ENCODE assay signal across 10 mouse cellular contexts in genomic region chr4:154636721-154637311, GRCm38 (mm10). TPM values are rescaled to one million over a fixed set of nuclear protein-coding genes. Genes with fewer than 3 reads are reported as not detected.
DNase-seq lines count a peak whose midpoint lies in the region; ATAC-seq and TF ChIP-seq lines count a peak whose summit lies in the region.
"Had no signal": no experiment of that assay in that cellular context is flagged by ENCODE, and none has a peak within 500 bp of the region (broad histone marks: within the 10 kb centered on the region; RNA-seq: fewer than 3 reads in every experiment).

Gene Prdm16 (minus strand): TSS chr4:154636873.

- no peak for TF ChIP-seq CTCF in left cerebral cortex, adult 2 months (IDR thresholded peaks at IDR 0.05)
- TF ChIP-seq CTCF in intestine, postnatal 0 days (IDR thresholded peaks at IDR 0.05; ENCODE audit: low read depth), result no peak
- no peak for TF ChIP-seq CTCF in liver, postnatal 0 days (IDR thresholded peaks at IDR 0.05; ENCODE audit: low read depth)

- no peaks in the 10 kb centered on the region for H3K36me3 ChIP-seq in intestine, postnatal 0 days (ENCODE audit: control insufficient read depth, insufficient read depth)
- H3K36me3 ChIP-seq in liver, postnatal 0 days (replicated peaks; ENCODE audit: insufficient read depth, low read length), result no peaks in the 10 kb centered on the region

- H3K4me3 ChIP-seq in left cerebral cortex, adult 2 months, result peak within 1 kb of the TSS; percentile 44
- H3K4me3 ChIP-seq in intestine, postnatal 0 days (ENCODE audit: low read depth, low read length), result peak within 1 kb of the TSS; percentile 82
- peak within 1 kb of the TSS; percentile 66 for H3K4me3 ChIP-seq in liver, postnatal 0 days (ENCODE audit: low read depth, low read length)
- H3K4me3 ChIP-seq: myocyte had no signal

- H3K27me3 ChIP-seq in intestine, postnatal 0 days (replicated peaks; ENCODE audit: control insufficient read depth, insufficient read depth, low read length), result peaks cover 79% of the 10 kb centered on the region
- H3K27me3 ChIP-seq in liver, postnatal 0 days (ENCODE audit: insufficient read depth, low read length), result peaks cover 84% of the 10 kb centered on the region

- intact Hi-C loops in left cerebral cortex, adult 2 months (cut with DNase I), result loop anchor here (5.0 kb wide), 1 partner anchor 190 kb away; no protein-coding TSS in a partner anchor

- under 1% methylated on average over 47 of the region's 47 CpGs for WGBS in intestine, postnatal 0 days
- WGBS in liver, postnatal 0 days (ENCODE audit: insufficient replicate concordance), result 2% methylated on average over 43 of the region's 47 CpGs

- peak within 1 kb of the TSS; percentile 78 for H3K27ac ChIP-seq in left cerebral cortex, adult 2 months
- peak within 1 kb of the TSS; percentile 87 for H3K27ac ChIP-seq in intestine, postnatal 0 days (ENCODE audit: low read depth, low read length)
- H3K27ac ChIP-seq in liver, postnatal 0 days (ENCODE audit: low read depth), result peak within 1 kb of the TSS; percentile 72

- ATAC-seq in intestine, postnatal 0 days, result peak; percentile 57
- ATAC-seq in liver, postnatal 0 days, result peak; percentile 26
- ATAC-seq: Patski had no signal

- H3K9ac ChIP-seq in intestine, postnatal 0 days (ENCODE audit: low read depth, low read length), result peak within 1 kb of the TSS; percentile 63
- H3K9ac ChIP-seq in liver, postnatal 0 days (replicated peaks), result peak within 1 kb of the TSS; percentile 64

- DNase-seq in left cerebral cortex, adult 2 months (ENCODE audit: extremely low spot score in 1 of 2, low spot score in 2 of 2), result peak; percentile 25 to 31
- DNase-seq in left cerebral cortex, adult 18-20 months (ENCODE audit: low spot score in 2 of 2), result no peak
- DNase-seq in adrenal gland, postnatal 4 days (ENCODE audit: low spot score in 2 of 2), result no peak
- peak; percentile 68 to 77 for DNase-seq in heart, adult 18-20 months
- DNase-seq in liver, postnatal 0 days, result peak; percentile 50
- DNase-seq in retina, embryonic 14.5 days (ENCODE audit: low spot score), result peak; percentile 62
- no peak for DNase-seq in thymus, adult 18-20 months

- H3K4me1 ChIP-seq in intestine, postnatal 0 days (replicated peaks; ENCODE audit: control insufficient read depth, insufficient read depth, low read length), result no peaks in the 10 kb centered on the region
- peaks cover 4% of the 10 kb centered on the region; the same call in 1 of the 2 replicates for H3K4me1 ChIP-seq in liver, postnatal 0 days (ENCODE audit: insufficient read depth)

- H3K9me3 ChIP-seq in intestine, postnatal 0 days (ENCODE audit: control insufficient read depth), result no peaks in the 10 kb centered on the region
- no peaks in the 10 kb centered on the region for H3K9me3 ChIP-seq in liver, postnatal 0 days (ENCODE audit: low read length)

- no peak for TF ChIP-seq EP300 in liver, postnatal 0 days (IDR thresholded peaks at IDR 0.05; ENCODE audit: low read depth)

- H3K4me2 ChIP-seq in intestine, postnatal 0 days (replicated peaks; ENCODE audit: low read depth), result peak within 1 kb of the TSS; percentile 92
- H3K4me2 ChIP-seq in liver, postnatal 0 days (ENCODE audit: low read depth, low read length), result peak within 1 kb of the TSS; percentile 87

RNA-seq across cellular contexts. Expression of gene Prdm16, which starts in this region (rescaled TPM):
- 1 to 10 TPM; 8.2 to 9.6 TPM for total RNA-seq in left cerebral cortex, adult 2 months (2021)
- total RNA-seq in left cerebral cortex, adult 18-20 months (2021), result 1 to 10 TPM; 8.3 to 8.8 TPM
- 10 to 100 TPM; 10.3 to 17.3 TPM for total RNA-seq in adrenal gland, postnatal 4 days (2021)
- total RNA-seq in heart, adult 18-20 months (2021), result 10 to 100 TPM; 10.2 to 10.4 TPM
- polyA plus RNA-seq in intestine, postnatal 0 days (2015; fragmentation: Nextera tagmentation; extraction: Ambion mirVana), result 8.7 and 9.0 TPM in 2 replicates
- 0.75 and 2.2 TPM in 2 replicates for polyA plus RNA-seq in liver, postnatal 0 days (2015; fragmentation: Nextera tagmentation; extraction: Ambion mirVana)
- polyA plus RNA-seq: myocyte, Patski had no signal

Comparison
In these comparisons a context has a peak if more than half of its experiments do, and no peak if none do; other contexts are left out.
1. DNase-seq: peak in left cerebral cortex, adult 2 months (2 of 2), heart, adult 18-20 months (2 of 2), liver, postnatal 0 days (single experiment) and retina, embryonic 14.5 days (single experiment); none in left cerebral cortex, adult 18-20 months (0 of 2), adrenal gland, postnatal 4 days (0 of 2) and thymus, adult 18-20 months (0 of 2).
2. Peak in every context shown above with its lines, with median percentiles within 50 percentile points of each other: H3K27ac ChIP-seq and H3K4me3 ChIP-seq.